Mouse (Mus musculus): Measurements from ENCODE around the gene Bst1.

The Bst1 gene

GRCm38 (mm10) chr5:43814536-43814935, 4.1 kb upstream of the Bst1 start:
- no peak for DNase-seq (ENCODE audit: low spot score)

GRCm38 (mm10) chr5:43815769-43816168, 2.9 kb upstream of the Bst1 start:
- DNase-seq (ENCODE audit: low spot score) = no peak

GRCm38 (mm10) chr5:43820785-43821184, 2.1 kb downstream of the Bst1 start:
- no peak for DNase-seq (ENCODE audit: low spot score)

- no peak for DNase-seq (ENCODE audit: low spot score)
These were observed 2.9 kb downstream of the Bst1 start, which contains the start of gene Fbxl5 for GRCm38 (mm10) chr5:43821538-43821937. Fbxl5 (minus strand) TSS chr5:43821638.

GRCm38 (mm10) chr5:43822199-43822598, 3.5 kb downstream of the Bst1 start:
- DNase-seq (ENCODE audit: low spot score) = no peak

- no peak for DNase-seq (ENCODE audit: low spot score)
These were observed 4.1 kb downstream of the Bst1 start for GRCm38 (mm10) chr5:43822824-43823223.

GRCm38 (mm10) chr5:43824580-43824979, 5.9 kb downstream of the Bst1 start:
- DNase-seq (ENCODE audit: low spot score) = no peak

- no peak for DNase-seq (ENCODE audit: low spot score)
These were observed 8.2 kb downstream of the Bst1 start for GRCm38 (mm10) chr5:43826883-43827282.

- no peak for DNase-seq (ENCODE audit: low spot score)
These were observed 8.7 kb downstream of the Bst1 start for GRCm38 (mm10) chr5:43827366-43827765.

- no peak for DNase-seq (ENCODE audit: low spot score)
These were observed 17.9 kb downstream of the Bst1 start for GRCm38 (mm10) chr5:43836590-43836989.

GRCm38 (mm10) chr5:43837372-43837771, 18.7 kb downstream of the Bst1 start:
- DNase-seq (ENCODE audit: low spot score) = peak; percentile 75

- DNase-seq (ENCODE audit: low spot score) = peak; percentile 86
These were observed 22.7 kb downstream of the Bst1 start for GRCm38 (mm10) chr5:43841144-43842010.

GRCm38 (mm10) chr5:43842011-43842285, 23.3 kb downstream of the Bst1 start:
- DNase-seq (ENCODE audit: low spot score) = no peak

GRCm38 (mm10) chr5:43842576-43843155, 24.0 kb downstream of the Bst1 start:
- no peak for DNase-seq (ENCODE audit: low spot score)

- no peak for DNase-seq (ENCODE audit: low spot score)
These were observed 26.4 kb downstream of the Bst1 start for GRCm38 (mm10) chr5:43845083-43845482.

GRCm38 (mm10) chr5:43845646-43846045, 27.0 kb downstream of the Bst1 start:
- DNase-seq (ENCODE audit: low spot score) = no peak

- no peak for DNase-seq (ENCODE audit: low spot score)
These were observed 27.5 kb downstream of the Bst1 start for GRCm38 (mm10) chr5:43846227-43846626.

- DNase-seq (ENCODE audit: low spot score) = no peak
These were observed 28.9 kb downstream of the Bst1 start for GRCm38 (mm10) chr5:43847555-43847954.

- no peak for DNase-seq (ENCODE audit: low spot score)
These were observed 29.6 kb downstream of the Bst1 start for GRCm38 (mm10) chr5:43848275-43848674.

- no peak for DNase-seq (ENCODE audit: low spot score)
These were observed 34.6 kb downstream of the Bst1 start for GRCm38 (mm10) chr5:43853096-43853867.

- no peak for DNase-seq (ENCODE audit: low spot score)
These were observed 35.3 kb downstream of the Bst1 start for GRCm38 (mm10) chr5:43853868-43854488.

GRCm38 (mm10) chr5:43855769-43856168, 37.1 kb downstream of the Bst1 start:
- no peak for DNase-seq (ENCODE audit: low spot score)

- DNase-seq (ENCODE audit: low spot score) = no peak
These were observed 41.0 kb downstream of the Bst1 start for GRCm38 (mm10) chr5:43859663-43860062.
